Mouse (Mus musculus) small intestine, adult 2 months (tissue): ENCODE data around the gene Gnptg. TPM values are rescaled to one million over a fixed set of nuclear protein-coding genes. Genes with fewer than 3 reads are reported as not detected.

ENCODE experiments used
- H3K27ac ChIP-seq: fragments of 200-500 bp; 2 replicates; pipeline ENCODE4 v1.5.1; 2012; ENCODE audit warnings: low read depth, low read length, control low read depth, inconsistent platforms; ENCODE audit not compliant: insufficient read depth
- H3K27me3 ChIP-seq: fragments of 200-500 bp; 2 replicates; pipeline ENCODE4 v1.6.1; 2012; ENCODE audit warnings: mild to moderate bottlenecking, moderate library complexity, low read length, inconsistent platforms; ENCODE audit not compliant: control insufficient read depth, insufficient read depth
- H3K36me3 ChIP-seq: fragments of 200-500 bp; 2 replicates; pipeline ENCODE4 v1.6.1; 2012; ENCODE audit warnings: mild to moderate bottlenecking, low read length, control low read depth, inconsistent platforms; ENCODE audit not compliant: control insufficient read depth, insufficient read depth
- H3K4me1 ChIP-seq: fragments of 200-500 bp; 2 replicates; pipeline ENCODE4 v1.6.1; 2012; ENCODE audit warnings: low read length, inconsistent platforms, mixed read lengths; ENCODE audit not compliant: control insufficient read depth, insufficient read depth, insufficient read length
- H3K4me3 ChIP-seq: fragments of 200-500 bp; 2 replicates; pipeline ENCODE4 v1.5.1; 2012; ENCODE audit warnings: low read depth, mild to moderate bottlenecking, control low read depth, inconsistent platforms, low read length, moderate library complexity
- CTCF ChIP-seq: fragments of 200-500 bp; IDR thresholded peaks from 2 replicates; pipeline ENCODE4 v1.5.1; 2012; ENCODE audit warnings: low read depth, mild to moderate bottlenecking, control low read depth, inconsistent platforms, low read length, moderate library complexity, mixed read lengths; ENCODE audit not compliant: insufficient replicate concordance, insufficient read length; ENCODE audit errors: extremely low read depth
- POLR2A ChIP-seq: fragments of 200-500 bp; IDR thresholded peaks from 2 replicates; pipeline ENCODE4 v1.6.1; 2012; ENCODE audit warnings: low read depth, mild to moderate bottlenecking, control low read depth, inconsistent platforms, low read length, moderate library complexity
- WGBS: fragments of 180-500 bp; shearing (Covaris S2); methylation state at CpG from one replicate; pipeline ENCODE4 v1.1.7; 2018; 5-methylcytosine and 5-hydroxymethylcytosine counted together
- polyA plus RNA-seq: library from polyadenylated mRNA; depleted of rRNA; stranded (reverse); fragments of >200 nt; gene quantifications from 2 replicates; pipeline ENCODE4 v1.2.3, GENCODE M21; 2012; rRNA removed

The Gnptg gene
- 21.0 and 29.3 TPM in 2 replicates for polyA plus RNA-seq

DNA sequence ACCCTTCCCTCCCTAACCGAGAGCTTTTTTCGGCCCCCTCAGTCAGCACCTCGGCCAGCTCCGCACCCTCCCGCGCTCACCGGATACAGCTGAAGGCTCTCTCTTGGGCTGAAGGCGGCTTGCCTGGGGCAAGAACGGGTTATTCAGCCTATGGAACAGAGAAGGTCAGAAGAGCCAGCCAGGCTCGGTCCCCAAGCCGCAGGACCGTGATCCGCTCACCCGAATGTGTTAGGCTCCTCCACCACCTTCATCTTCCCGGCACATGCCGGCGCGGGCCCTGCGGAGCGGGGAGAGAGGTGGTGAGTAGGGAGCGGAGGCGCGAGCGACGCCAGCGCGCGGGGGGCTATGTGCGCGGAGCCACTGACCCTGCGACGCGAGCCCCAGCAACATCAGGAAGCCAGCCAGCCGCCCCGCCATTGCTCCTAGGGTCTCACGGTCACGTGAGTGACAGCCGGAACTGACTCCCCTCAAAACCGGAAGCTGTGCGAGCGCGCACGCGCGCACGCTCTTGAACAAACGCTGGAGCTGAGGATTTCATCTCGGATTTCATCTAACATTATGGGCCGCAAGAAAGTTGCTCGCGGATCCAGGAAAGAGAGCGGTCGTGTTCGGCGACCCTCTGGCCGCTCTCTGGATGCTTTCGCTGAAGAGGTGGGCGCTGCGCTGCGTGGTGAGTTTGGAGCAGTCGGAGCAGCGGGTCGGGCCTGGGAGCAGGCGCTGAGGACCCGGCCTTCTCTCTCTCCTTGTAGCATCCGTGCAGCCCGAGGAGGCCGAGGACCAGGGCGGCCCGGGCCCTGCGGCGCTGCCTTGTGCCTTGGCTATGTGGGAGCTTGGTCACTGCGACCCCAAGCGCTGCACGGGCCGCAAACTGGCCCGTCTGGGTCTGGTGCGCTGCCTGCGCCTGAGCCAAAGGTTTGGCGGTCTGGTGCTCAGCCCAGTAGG is at the start of gene Gnptg, which contains the start of gene Tsr3:
Gnptg (minus strand) TSS at position 430 of the 942 bp plus-strand sequence.
Tsr3 (plus strand) TSS at position 476 of the 942 bp plus-strand sequence.
- Histone ChIP-seq H3K27me3 (no peaks in the 10 kb centered on the region), H3K4me1 (no peaks in the 10 kb centered on the region), H3K36me3 (peaks cover 14% of the 10 kb centered on the region), H3K27ac (peak within 1 kb of the TSS; percentile 42), H3K4me3 (peak within 1 kb of the TSS; percentile 97)
- 1% methylated on average over 79 of the region's 80 CpGs for WGBS
- no peak for TF ChIP-seq CTCF
- peak; percentile 47; the same call in 1 of the 2 replicates for TF ChIP-seq POLR2A

DNA sequence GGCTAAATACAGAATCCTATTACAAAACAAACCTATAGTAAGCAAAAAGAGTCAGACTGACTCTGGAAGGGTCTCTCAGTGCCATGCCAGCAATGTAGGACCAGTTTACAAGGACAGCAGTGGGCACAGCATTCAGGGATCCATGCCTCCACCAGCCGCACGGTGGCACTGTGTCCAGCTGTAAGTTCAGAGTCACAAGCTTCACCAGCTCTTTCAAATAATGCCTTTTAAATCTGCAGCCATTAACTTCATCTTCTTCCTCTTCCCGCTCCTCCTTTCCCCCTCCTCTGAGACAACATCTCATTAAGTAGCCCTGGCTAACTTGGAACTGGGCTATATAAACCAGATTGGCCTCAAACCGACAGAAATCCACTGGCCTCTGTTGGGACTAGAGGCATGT is 48.9 kb upstream of the Gnptg start:
- H3K27me3 ChIP-seq, result no peaks in the 10 kb centered on the region
- H3K27ac ChIP-seq, result no peak overlapping the region
- no peaks in the 10 kb centered on the region for H3K36me3 ChIP-seq
- 14% methylated on average over 4 of the region's 4 CpGs for WGBS
- H3K4me1 ChIP-seq, result no peaks in the 10 kb centered on the region
- TF ChIP-seq POLR2A, result no peak
- peak; percentile 62; the same call in 1 of the 2 replicates for TF ChIP-seq CTCF
- H3K4me3 ChIP-seq, result no peak overlapping the region

DNA sequence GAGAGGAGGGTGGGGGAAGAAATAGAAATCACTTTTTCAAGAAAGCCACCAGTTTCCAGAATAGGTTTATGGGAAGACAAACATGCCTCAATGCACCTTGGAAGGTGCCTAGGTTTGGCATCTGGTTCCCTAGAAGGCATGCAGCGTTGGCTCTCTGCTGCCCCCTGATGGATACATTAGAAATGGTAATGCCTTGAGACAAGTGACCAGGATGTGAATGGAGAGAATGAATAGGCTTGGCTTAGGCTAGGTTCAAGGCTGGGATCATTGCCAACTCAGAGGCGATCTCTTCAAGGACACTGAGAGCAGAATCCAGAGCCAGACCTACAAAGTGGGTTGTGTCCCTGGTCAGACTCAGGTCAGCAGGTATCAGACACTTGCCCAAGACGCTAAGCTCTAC is 45.1 kb upstream of the Gnptg start:
- H3K36me3 ChIP-seq, result no peaks in the 10 kb centered on the region
- no peak overlapping the region for H3K4me3 ChIP-seq
- H3K27ac ChIP-seq, result no peak overlapping the region
- no peaks in the 10 kb centered on the region for H3K27me3 ChIP-seq
- WGBS, result 19% methylated on average over 3 of the region's 3 CpGs
- TF ChIP-seq POLR2A, result no peak
- peak; percentile 90; the same call in 1 of the 2 replicates for TF ChIP-seq CTCF
- peaks cover 5% of the 10 kb centered on the region; the same call in 1 of the 2 replicates for H3K4me1 ChIP-seq

DNA sequence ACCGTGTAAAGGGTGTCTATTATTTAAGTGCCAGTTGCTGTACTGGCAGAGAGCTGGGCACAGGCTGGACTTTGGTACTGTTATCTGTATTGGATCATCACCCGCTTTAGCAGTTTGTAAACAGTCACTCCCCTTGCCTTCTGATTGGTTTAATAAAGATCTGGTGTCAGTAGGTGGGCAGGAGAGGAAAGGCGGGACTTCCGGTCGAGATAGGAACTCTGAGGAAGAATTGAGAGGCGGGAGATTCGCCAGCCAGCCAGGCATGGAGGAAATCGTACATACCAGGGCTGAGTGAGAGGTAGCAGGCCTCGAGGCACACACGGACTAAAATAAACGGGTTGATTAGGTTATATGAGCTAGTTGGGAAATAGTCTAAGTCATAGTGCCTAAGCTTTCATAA is 42.2 kb upstream of the Gnptg start:
- Histone ChIP-seq H3K27me3 (no peaks in the 10 kb centered on the region), H3K36me3 (no peaks in the 10 kb centered on the region), H3K27ac (peak overlapping the region; percentile 74; the same call in 1 of the 2 replicates), H3K4me3 (no peak overlapping the region), H3K4me1 (peaks cover 5% of the 10 kb centered on the region; the same call in 1 of the 2 replicates)
- TF ChIP-seq POLR2A (no peak), CTCF (no peak)
- 9% methylated on average over 11 of the region's 11 CpGs for WGBS

DNA sequence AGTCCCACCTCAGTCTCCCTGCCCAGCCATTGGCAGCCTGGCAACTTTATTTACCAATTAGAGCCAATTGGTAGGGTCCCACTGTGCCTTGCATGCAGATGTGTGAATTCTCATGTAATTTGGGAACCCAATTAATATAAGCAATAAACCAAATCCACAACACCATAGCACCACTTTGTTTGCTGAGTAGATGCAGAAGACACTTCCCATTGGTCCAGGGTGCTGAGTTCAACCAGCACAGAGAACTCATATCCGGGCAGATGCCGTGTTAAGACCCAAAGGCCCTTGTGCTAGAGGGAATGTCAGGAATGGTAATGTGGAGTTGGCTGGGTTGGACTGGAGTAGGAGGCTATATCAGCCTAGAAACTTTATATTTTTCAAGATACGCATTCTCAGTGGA is 35.9 kb upstream of the Gnptg start:
- WGBS, result 96% methylated on average over 3 of the region's 3 CpGs

DNA sequence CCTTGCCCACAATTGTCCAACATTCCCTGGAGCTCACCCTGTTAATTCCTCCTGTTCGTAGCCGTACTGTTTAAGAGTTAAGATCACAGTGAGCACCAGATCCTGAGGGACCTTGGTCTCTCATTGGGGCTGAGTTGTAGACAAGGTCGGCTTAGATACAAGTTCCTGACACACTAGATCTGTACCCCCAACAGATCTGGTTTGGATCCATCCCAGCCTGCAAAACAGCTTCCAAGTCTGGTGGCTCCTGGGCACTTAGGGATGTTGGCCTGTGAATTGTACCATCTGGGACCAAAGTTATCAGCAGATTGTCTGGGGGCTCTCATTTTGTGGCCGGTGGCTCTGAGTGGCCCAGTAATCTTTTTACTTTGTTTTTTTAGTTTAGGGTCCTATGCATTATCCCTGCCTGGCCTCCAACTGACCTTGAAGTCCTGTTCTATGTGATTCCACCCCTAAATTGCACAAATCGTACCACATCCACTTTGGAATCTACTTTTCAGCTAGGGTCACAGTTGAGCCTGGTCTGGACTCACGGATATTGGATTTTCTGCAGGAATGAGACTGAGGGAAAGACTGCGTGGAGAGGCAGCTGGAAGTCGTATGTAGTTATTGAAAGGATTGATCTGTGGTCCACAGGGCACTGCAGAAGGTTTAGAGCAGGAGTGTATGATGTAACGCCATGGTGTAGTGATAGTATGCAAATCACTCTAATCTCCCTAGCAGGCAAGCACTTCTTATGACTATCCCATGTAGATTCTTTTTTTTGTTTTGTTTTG is 34.8 kb upstream of the Gnptg start, which contains the start of gene Ube2i:
Ube2i (minus strand) TSS at position 52 of the 776 bp plus-strand sequence.
- H3K27ac ChIP-seq, result peak within 1 kb of the TSS; percentile 99
- TF ChIP-seq CTCF (no peak), POLR2A (no peak)
- H3K36me3 ChIP-seq, result no peaks in the 10 kb centered on the region
- peak within 1 kb of the TSS; percentile 88 for H3K4me3 ChIP-seq
- WGBS, result 79% methylated on average over 9 of the region's 9 CpGs
- peaks cover 17% of the 10 kb centered on the region; the same call in 1 of the 2 replicates for H3K4me1 ChIP-seq
- H3K27me3 ChIP-seq, result no peaks in the 10 kb centered on the region

More for the DNA sequence above, 35.9 kb upstream of the Gnptg start:
- Histone ChIP-seq H3K36me3 (no peaks in the 10 kb centered on the region), H3K4me3 (no peak overlapping the region), H3K4me1 (peaks cover 12% of the 10 kb centered on the region; the same call in 1 of the 2 replicates), H3K27ac (no peak overlapping the region), H3K27me3 (no peaks in the 10 kb centered on the region)
- TF ChIP-seq CTCF (no peak), POLR2A (no peak)
